Mouse (Mus musculus) limb, embryonic 15.5 days (tissue): ENCODE data around the gene Mypn. TPM values are rescaled to one million over a fixed set of nuclear protein-coding genes. Genes with fewer than 3 reads are reported as not detected.
A peak's percentile ranks its signal among the peaks of the same experiment; 100 is the strongest.

Experiments used
- ATAC-seq: fragments of 200-750 bp; cut with Nextera tagmentation; 2 replicates; pipeline ENCODE4 v1.8.0; 2017; ENCODE audit warnings: low read depth, moderate TSS enrichment; ENCODE audit not compliant: insufficient number of reproducible peaks, low FRiP score, low TSS enrichment
- H3K27ac ChIP-seq: fragments of 300-500 bp; sonication (generic); 2 replicates; pipeline ENCODE4 v1.5.1; 2015; ENCODE audit warnings: moderate library complexity, mild to moderate bottlenecking, inconsistent platforms
- H3K27me3 ChIP-seq: fragments of 300-500 bp; sonication (generic); 2 replicates; pipeline ENCODE4 v1.6.1; 2015; ENCODE audit warnings: inconsistent platforms
- H3K36me3 ChIP-seq: fragments of 300-500 bp; sonication (generic); 2 replicates; pipeline ENCODE4 v1.6.1; 2015; ENCODE audit warnings: inconsistent platforms
- H3K4me1 ChIP-seq: fragments of 300-500 bp; sonication (generic); 2 replicates; pipeline ENCODE4 v1.6.1; 2015; ENCODE audit warnings: inconsistent platforms
- H3K4me2 ChIP-seq: fragments of 300-500 bp; sonication (generic); 2 replicates; pipeline ENCODE4 v1.6.1; 2015; ENCODE audit warnings: mild to moderate bottlenecking, inconsistent platforms
- H3K4me3 ChIP-seq: fragments of 300-500 bp; sonication (generic); 2 replicates; pipeline ENCODE4 v1.5.1; 2015; ENCODE audit warnings: mild to moderate bottlenecking, inconsistent platforms
- H3K9ac ChIP-seq: fragments of 300-500 bp; sonication (generic); 2 replicates; pipeline ENCODE4 v1.6.1; 2015; ENCODE audit warnings: inconsistent platforms
- H3K9me3 ChIP-seq: fragments of 300-500 bp; sonication (generic); 2 replicates; pipeline ENCODE4 v1.6.1; 2016; ENCODE audit warnings: inconsistent platforms
- WGBS: fragments of 180-500 bp; shearing (Covaris S2); methylation state at CpG from one replicate; pipeline ENCODE4 v1.1.7; 2015; 5-methylcytosine and 5-hydroxymethylcytosine counted together
- polyA plus RNA-seq: library from polyadenylated mRNA; unstranded; fragments of >200 nt; fragmentation: Nextera tagmentation; extraction: Ambion mirVana; gene quantifications from 2 replicates; pipeline ENCODE4 v1.2.1, GENCODE M21; 2015

The Mypn gene
- polyA plus RNA-seq = 2.5 and 8.5 TPM in 2 replicates

- Histone ChIP-seq H3K27me3 (no peaks in the 10 kb centered on the region), H3K4me3 (no peak within 1 kb of the TSS), H3K4me1 (no peaks in the 10 kb centered on the region), H3K9me3 (no peaks in the 10 kb centered on the region), H3K36me3 (no peaks in the 10 kb centered on the region), H3K9ac (no peak within 1 kb of the TSS), H3K27ac (no peak within 1 kb of the TSS), H3K4me2 (no peak within 1 kb of the TSS)
- WGBS = 83% methylated on average over 15 of the region's 15 CpGs
- no peak for ATAC-seq
Measured at GRCm38 (mm10) chr10:63203728-63204127, at the start of gene Mypn. Gene Mypn, minus strand, starts transcription at chr10:63203952.

DNA sequence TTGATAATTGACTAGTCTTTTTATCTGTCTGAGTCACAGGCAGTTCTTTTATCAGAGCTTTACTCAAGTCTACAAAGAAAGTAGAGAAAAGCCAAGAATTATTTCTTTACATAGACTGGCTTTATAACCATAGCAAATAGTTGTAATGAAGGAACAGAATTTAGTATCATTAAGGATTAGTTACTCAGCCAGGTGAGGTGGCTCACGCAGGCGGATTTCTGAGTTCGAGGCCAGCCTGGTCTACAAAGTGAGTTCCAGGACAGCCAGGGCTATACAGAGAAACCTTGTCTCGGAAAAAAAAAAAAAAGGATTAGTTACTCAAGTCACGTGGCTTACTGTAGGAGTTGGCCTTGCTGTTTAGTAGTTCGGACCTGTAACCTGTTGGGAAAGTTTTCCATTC is 44.7 kb upstream of the Mypn start:
- Histone ChIP-seq H3K27me3 (no peaks in the 10 kb centered on the region), H3K4me1 (0 out of 2 replicates have a peak, but pooled peaks cover 2% of the 10 kb centered on the region), H3K4me2 (no peak overlapping the region), H3K36me3 (peaks cover 28% of the 10 kb centered on the region; the same call in 1 of the 2 replicates), H3K4me3 (no peak overlapping the region), H3K9ac (no peak overlapping the region), H3K27ac (no peak overlapping the region), H3K9me3 (no peaks in the 10 kb centered on the region)
- no peak for ATAC-seq
- WGBS = 92% methylated on average over 6 of the region's 6 CpGs

- 80% methylated on average over 7 of the region's 7 CpGs for WGBS
- peaks cover 20% of the 10 kb centered on the region; the same call in 1 of the 2 replicates for H3K36me3 ChIP-seq
- no peak for ATAC-seq
- H3K27me3 ChIP-seq = no peaks in the 10 kb centered on the region
- H3K4me2 ChIP-seq = no peak overlapping the region
- peaks cover 8% of the 10 kb centered on the region for H3K4me1 ChIP-seq
- H3K27ac ChIP-seq = no peak overlapping the region
- H3K4me3 ChIP-seq = no peak overlapping the region
- no peak overlapping the region for H3K9ac ChIP-seq
- H3K9me3 ChIP-seq = no peaks in the 10 kb centered on the region
Measured at GRCm38 (mm10) chr10:63247457-63247856, 43.7 kb upstream of the Mypn start.

GRCm38 (mm10) chr10:63245846-63246245 is 42.1 kb upstream of the Mypn start:
- Histone ChIP-seq H3K27ac (no peak overlapping the region), H3K9me3 (no peaks in the 10 kb centered on the region), H3K4me3 (no peak overlapping the region), H3K4me1 (peaks cover 9% of the 10 kb centered on the region), H3K9ac (no peak overlapping the region), H3K36me3 (peaks cover 15% of the 10 kb centered on the region; the same call in 1 of the 2 replicates), H3K27me3 (no peaks in the 10 kb centered on the region), H3K4me2 (no peak overlapping the region)
- no peak for ATAC-seq
- WGBS = 94% methylated on average over 3 of the region's 3 CpGs

GRCm38 (mm10) chr10:63244746-63245145 is 41.0 kb upstream of the Mypn start:
- no peak overlapping the region for H3K9ac ChIP-seq
- peaks cover 9% of the 10 kb centered on the region for H3K4me1 ChIP-seq
- WGBS = 16% methylated on average over 5 of the region's 5 CpGs
- ATAC-seq = no peak
- no peaks in the 10 kb centered on the region for H3K9me3 ChIP-seq
- H3K27ac ChIP-seq = peak overlapping the region; percentile 99; the same call in 1 of the 2 replicates
- H3K36me3 ChIP-seq = peaks cover 5% of the 10 kb centered on the region; the same call in 1 of the 2 replicates
- peak overlapping the region; percentile 77 for H3K4me3 ChIP-seq
- H3K27me3 ChIP-seq = no peaks in the 10 kb centered on the region
- peak overlapping the region; percentile 47 for H3K4me2 ChIP-seq

DNA sequence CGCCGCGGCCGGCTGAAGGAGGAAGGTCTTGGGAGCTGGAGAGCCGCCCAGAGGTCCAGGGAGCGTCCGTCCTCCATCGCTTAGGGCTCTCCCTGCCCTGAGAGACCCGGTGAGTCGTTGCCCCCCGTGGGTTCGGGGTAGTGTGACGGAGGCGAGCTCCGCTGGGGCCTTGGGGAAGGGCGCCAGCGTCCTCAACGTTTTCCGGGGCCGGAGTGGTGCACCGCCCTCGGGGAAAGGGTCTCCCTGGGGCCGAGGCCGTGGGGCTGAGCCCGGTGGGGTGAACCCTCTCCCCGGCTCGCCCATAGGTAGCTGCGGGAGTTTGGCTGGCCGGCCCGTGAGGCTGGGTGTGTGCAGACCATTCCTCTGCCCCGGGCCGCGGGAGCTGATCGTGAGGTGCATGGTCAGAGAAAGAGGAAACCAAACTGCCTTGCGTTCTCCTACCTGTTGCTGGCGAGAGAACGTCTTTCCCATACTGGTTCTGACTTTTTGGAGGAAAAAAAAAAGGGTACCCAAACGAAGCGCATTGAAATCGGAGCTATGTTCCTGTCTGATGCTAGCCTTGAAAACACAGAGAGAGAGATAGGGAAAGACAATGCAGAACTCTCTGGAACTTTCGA is 40.4 kb upstream of the Mypn start:
- Histone ChIP-seq H3K27ac (peak overlapping the region; percentile 99), H3K4me3 (peak overlapping the region; percentile 77), H3K27me3 (no peaks in the 10 kb centered on the region), H3K36me3 (0 out of 2 replicates have a peak, but pooled peaks cover 4% of the 10 kb centered on the region), H3K4me1 (peaks cover 9% of the 10 kb centered on the region), H3K9ac (peak overlapping the region; percentile 83), H3K9me3 (no peaks in the 10 kb centered on the region), H3K4me2 (peak overlapping the region; percentile 47)
- WGBS = under 1% methylated on average over 41 of the region's 41 CpGs
- peak; percentile 72 for ATAC-seq

DNA sequence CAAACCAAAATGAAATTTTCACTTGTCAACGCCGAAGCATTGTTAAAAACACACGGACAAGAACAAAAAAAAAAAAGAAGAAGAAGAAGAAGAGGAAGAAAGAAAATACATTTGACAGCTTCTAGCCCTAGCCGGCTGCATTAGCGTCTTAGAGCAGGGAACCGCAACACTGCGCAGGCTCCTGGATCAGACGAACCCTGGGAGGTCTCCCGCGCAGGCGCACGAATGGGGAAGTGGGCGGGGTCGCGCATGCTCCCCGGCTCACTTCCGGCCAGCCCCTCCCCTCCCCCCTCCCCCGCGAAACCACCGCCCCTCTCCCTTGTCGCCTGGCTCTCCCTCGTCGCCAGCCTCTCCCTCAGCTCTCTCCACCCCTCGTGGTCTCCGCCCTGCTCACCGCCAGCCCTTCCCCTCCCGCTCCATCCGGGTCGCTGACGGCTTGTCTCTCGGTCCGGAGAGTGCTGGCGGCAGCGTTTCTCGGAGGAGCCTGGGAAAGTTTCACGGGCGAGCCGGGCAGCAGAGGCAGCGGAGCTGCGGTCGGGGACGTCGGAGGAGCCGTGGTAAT is 39.8 kb upstream of the Mypn start, which contains the start of gene Herc4:
Gene Herc4, plus strand, starts transcription at position 318 of the 562 bp plus-strand sequence.
- Histone ChIP-seq H3K27me3 (no peaks in the 10 kb centered on the region), H3K27ac (peak within 1 kb of the TSS; percentile 99), H3K36me3 (0 out of 2 replicates have a peak, but pooled peaks cover 4% of the 10 kb centered on the region), H3K4me2 (peak within 1 kb of the TSS; percentile 48), H3K4me1 (peaks cover 9% of the 10 kb centered on the region), H3K4me3 (peak within 1 kb of the TSS; percentile 77), H3K9me3 (no peaks in the 10 kb centered on the region), H3K9ac (peak within 1 kb of the TSS; percentile 83)
- under 1% methylated on average over 42 of the region's 44 CpGs for WGBS
- peak; percentile 99 for ATAC-seq

DNA sequence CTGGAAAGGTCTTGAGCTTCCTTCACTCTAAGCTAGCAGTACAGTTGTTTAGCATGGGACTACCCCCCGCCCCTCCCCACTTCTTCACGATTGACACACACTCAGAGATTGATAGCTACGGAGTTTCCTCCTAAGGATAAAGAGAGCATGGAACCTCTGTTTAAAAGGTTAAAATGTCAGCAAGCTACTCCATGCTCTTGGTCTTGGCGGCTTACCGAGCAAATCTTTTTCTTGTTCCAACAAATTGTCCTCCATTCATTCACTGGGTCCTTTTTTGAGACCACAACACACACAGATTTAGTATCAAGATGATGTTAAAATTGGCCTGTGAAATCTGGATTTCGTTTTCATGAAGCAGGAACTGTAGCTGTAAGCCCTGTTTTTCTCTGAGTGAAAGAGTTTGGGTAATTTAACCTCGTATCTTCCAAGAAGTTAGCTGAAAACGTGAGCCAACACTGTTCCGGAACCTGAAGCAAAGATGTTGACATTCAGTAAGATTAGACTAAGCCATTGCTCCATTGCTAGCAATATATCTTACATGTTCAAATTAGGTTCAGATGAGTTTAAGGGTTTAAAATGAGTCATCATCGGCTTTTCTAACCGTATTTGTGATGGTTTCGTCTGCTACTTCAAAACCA is 39.2 kb upstream of the Mypn start:
- Histone ChIP-seq H3K4me3 (peak overlapping the region; percentile 77), H3K9ac (0 out of 2 replicates have a peak overlapping the region, but pooled peaks have one; percentile 11)

DNA sequence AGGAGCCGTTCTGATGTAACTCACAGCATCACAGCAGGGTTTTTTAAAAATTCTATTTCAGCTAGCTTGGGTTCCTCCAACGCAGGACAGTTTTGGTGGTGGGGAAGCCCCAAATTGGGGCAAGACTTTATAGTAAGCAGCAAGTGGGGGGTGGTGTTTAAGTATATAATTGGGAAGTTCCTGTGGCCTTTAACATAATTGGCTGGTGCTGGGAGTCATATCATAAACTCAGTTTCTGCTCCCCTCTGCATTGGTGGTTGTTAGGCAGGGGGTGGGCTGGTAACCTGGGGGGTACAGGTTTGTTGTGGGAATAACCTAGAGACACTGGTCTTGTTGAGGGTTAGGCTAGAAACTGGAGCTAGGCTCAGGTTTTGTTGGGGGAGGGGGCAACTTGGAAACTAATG is 37.1 kb upstream of the Mypn start:
- Histone ChIP-seq H3K4me1 (peaks cover 9% of the 10 kb centered on the region), H3K27ac (no peak overlapping the region), H3K4me2 (no peak overlapping the region), H3K9ac (no peak overlapping the region), H3K9me3 (no peaks in the 10 kb centered on the region), H3K27me3 (no peaks in the 10 kb centered on the region), H3K36me3 (0 out of 2 replicates have a peak, but pooled peaks cover 3% of the 10 kb centered on the region), H3K4me3 (no peak overlapping the region)
- no peak for ATAC-seq
- 63% methylated on average over 2 of the region's 2 CpGs for WGBS

More for the DNA sequence above, 39.2 kb upstream of the Mypn start:
- H3K27ac ChIP-seq = no peak overlapping the region
- H3K9me3 ChIP-seq = no peaks in the 10 kb centered on the region
- no peak for ATAC-seq
- WGBS = 25% methylated on average over 12 of the region's 12 CpGs
- peak overlapping the region; percentile 48 for H3K4me2 ChIP-seq
- 0 out of 2 replicates have a peak, but pooled peaks cover 4% of the 10 kb centered on the region for H3K36me3 ChIP-seq
- H3K27me3 ChIP-seq = no peaks in the 10 kb centered on the region
- peaks cover 9% of the 10 kb centered on the region for H3K4me1 ChIP-seq

- H3K4me3 ChIP-seq = no peak overlapping the region
- 80% methylated on average over 2 of the region's 2 CpGs for WGBS
- no peak for ATAC-seq
- H3K4me2 ChIP-seq = no peak overlapping the region
- H3K36me3 ChIP-seq = no peaks in the 10 kb centered on the region
- H3K9me3 ChIP-seq = no peaks in the 10 kb centered on the region
- peaks cover 8% of the 10 kb centered on the region for H3K4me1 ChIP-seq
- H3K27me3 ChIP-seq = no peaks in the 10 kb centered on the region
- H3K27ac ChIP-seq = no peak overlapping the region
- no peak overlapping the region for H3K9ac ChIP-seq
Measured at GRCm38 (mm10) chr10:63239848-63240247, 36.1 kb upstream of the Mypn start.

DNA sequence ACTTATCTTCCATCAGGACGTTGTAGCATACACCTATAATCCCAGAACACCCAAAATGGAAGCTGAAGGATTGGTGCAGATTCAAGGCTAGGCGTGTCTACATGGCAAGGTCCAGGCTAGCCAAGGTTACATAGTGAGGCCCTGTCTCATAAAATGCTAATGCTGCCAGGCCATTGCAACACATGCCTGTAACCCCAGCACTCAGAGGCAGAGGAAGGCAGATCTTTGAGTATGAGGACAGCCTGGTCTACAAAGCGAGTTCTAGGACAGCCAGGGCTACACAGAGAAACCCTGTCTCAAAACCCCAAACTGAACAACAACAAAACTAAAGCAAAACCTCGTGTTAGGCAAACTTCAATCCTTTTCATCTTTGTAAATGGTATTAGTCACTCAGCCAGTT is 34.3 kb upstream of the Mypn start:
- WGBS = 70% methylated on average over 4 of the region's 4 CpGs
- H3K9me3 ChIP-seq = no peaks in the 10 kb centered on the region
- no peak for ATAC-seq
- H3K36me3 ChIP-seq = no peaks in the 10 kb centered on the region
- no peaks in the 10 kb centered on the region for H3K27me3 ChIP-seq
- no peak overlapping the region for H3K27ac ChIP-seq
- H3K4me3 ChIP-seq = no peak overlapping the region
- H3K4me2 ChIP-seq = no peak overlapping the region
- H3K9ac ChIP-seq = no peak overlapping the region
- peaks cover 7% of the 10 kb centered on the region for H3K4me1 ChIP-seq

DNA sequence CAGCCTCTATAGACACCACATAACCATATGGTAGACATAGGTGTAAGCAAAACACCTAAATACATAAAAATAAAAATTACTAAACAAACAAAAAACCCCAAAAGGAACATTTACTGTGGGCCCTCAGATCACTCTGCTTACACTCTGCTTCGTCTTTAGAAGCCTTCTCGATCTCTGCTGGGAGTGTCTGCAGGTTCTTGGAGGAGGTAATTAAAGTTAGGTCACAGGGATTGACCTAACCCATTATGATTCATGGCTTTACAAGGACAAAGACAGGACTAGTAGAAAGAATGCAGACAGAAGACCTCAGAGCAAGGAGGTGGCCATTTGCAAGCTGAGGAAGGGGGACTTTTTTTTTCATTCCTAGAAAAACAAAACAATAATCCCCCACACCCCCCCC is 33.5 kb upstream of the Mypn start:
- Histone ChIP-seq H3K27me3 (no peaks in the 10 kb centered on the region), H3K9me3 (no peaks in the 10 kb centered on the region), H3K27ac (no peak overlapping the region), H3K4me3 (no peak overlapping the region), H3K4me2 (no peak overlapping the region), H3K4me1 (no peaks in the 10 kb centered on the region), H3K36me3 (no peaks in the 10 kb centered on the region), H3K9ac (no peak overlapping the region)
- WGBS = 54% methylated on average over 2 of the region's 2 CpGs
- no peak for ATAC-seq
